Mouse (Mus musculus): ENCODE data around the gene Slc25a26. TPM values are rescaled to one million over a fixed set of nuclear protein-coding genes. Genes with fewer than 3 reads are reported as not detected.

Slc25a26 gene
- polyA plus RNA-seq, 1 experiment from 2014 or later = 11.6 TPM

DNA sequence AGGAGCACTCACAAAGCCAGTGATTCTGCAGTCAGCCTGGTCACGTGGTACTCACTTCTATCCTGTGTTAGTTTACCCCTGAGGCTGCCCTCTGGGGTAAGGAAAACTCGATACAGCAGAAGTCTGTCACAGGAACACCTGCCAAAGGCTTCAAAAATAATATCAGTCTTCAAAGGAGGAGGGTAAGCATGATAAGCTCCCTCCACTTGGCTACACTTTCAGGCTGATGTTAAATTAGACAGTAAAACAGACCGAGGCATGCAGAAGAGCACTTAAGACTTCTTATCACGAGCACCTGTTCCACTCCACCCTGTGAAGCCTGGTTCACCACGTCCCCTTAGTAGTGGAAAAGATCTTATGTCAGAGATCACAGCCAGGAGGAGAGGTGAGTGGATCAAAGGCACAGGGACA, 136.9 kb downstream of the Slc25a26 start:
- Histone ChIP-seq H3K4me2 (no peak overlapping the region), H3K9ac (no peak overlapping the region), H3K4me1 (replicated peaks) (peaks cover 44% of the 10 kb centered on the region), H3K27ac (ENCODE audit: poor library complexity, severe bottlenecking) (no peak overlapping the region), H3K27me3 (replicated peaks) (no peaks in the 10 kb centered on the region), H3K36me3 (no peaks in the 10 kb centered on the region), H3K9me3 (replicated peaks) (no peaks in the 10 kb centered on the region), H3K4me3 (no peak overlapping the region)
- 33% methylated on average over 5 of the region's 5 CpGs for WGBS
- no peak for ATAC-seq (ENCODE audit: insufficient number of reproducible peaks, low FRiP score)

DNA sequence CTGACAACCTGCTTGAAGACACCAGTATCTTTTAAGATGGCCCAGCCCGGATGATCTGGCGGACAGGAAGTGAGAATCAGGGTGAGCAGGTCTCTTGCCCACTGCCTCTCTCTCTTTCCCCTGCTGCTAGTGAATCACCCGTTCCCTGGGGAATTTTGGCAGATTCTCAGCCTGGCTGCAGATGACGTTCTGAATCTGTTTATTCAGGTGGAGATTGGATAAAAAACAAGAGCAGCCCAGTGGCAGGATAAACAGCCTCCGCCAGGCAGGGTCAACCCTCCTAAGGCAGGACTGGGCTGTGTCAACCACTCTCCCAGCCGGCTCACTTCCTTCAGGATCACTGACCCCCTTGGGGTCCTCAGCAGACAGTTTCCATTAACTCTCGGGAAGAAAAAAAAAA, 140.2 kb downstream of the Slc25a26 start:
- H3K9ac ChIP-seq = no peak overlapping the region
- H3K4me3 ChIP-seq = no peak overlapping the region
- H3K27me3 ChIP-seq (replicated peaks) = no peaks in the 10 kb centered on the region
- WGBS = 28% methylated on average over 7 of the region's 7 CpGs
- no peaks in the 10 kb centered on the region for H3K9me3 ChIP-seq (replicated peaks)
- H3K4me2 ChIP-seq = no peak overlapping the region
- no peaks in the 10 kb centered on the region for H3K36me3 ChIP-seq
- peak; percentile 78 for ATAC-seq (ENCODE audit: insufficient number of reproducible peaks, low FRiP score)
- no peak overlapping the region for H3K27ac ChIP-seq (ENCODE audit: poor library complexity, severe bottlenecking)
- H3K4me1 ChIP-seq (replicated peaks) = peaks cover 46% of the 10 kb centered on the region

GRCm38 (mm10) chr6:94642048-94642447, 141.9 kb downstream of the Slc25a26 start:
- ATAC-seq (ENCODE audit: insufficient number of reproducible peaks, low FRiP score) = no peak
- H3K4me2 ChIP-seq = no peak overlapping the region
- H3K9me3 ChIP-seq (replicated peaks) = no peaks in the 10 kb centered on the region
- no peak overlapping the region for H3K9ac ChIP-seq
- no peaks in the 10 kb centered on the region for H3K36me3 ChIP-seq
- H3K27ac ChIP-seq (ENCODE audit: poor library complexity, severe bottlenecking) = no peak overlapping the region
- no peaks in the 10 kb centered on the region for H3K27me3 ChIP-seq (replicated peaks)
- H3K4me1 ChIP-seq (replicated peaks) = peaks cover 48% of the 10 kb centered on the region
- 50% methylated on average over 1 of the region's 1 CpGs for WGBS
- no peak overlapping the region for H3K4me3 ChIP-seq

GRCm38 (mm10) chr6:94643989-94644388, 143.9 kb downstream of the Slc25a26 start:
- Histone ChIP-seq H3K36me3 (no peaks in the 10 kb centered on the region), H3K27me3 (replicated peaks) (no peaks in the 10 kb centered on the region), H3K4me2 (no peak overlapping the region), H3K9me3 (replicated peaks) (no peaks in the 10 kb centered on the region), H3K4me3 (no peak overlapping the region), H3K27ac (ENCODE audit: poor library complexity, severe bottlenecking) (no peak overlapping the region), H3K4me1 (replicated peaks) (peaks cover 57% of the 10 kb centered on the region), H3K9ac (no peak overlapping the region)
- ATAC-seq (ENCODE audit: insufficient number of reproducible peaks, low FRiP score) = no peak
- 68% methylated on average over 2 of the region's 2 CpGs for WGBS

- Histone ChIP-seq H3K27me3 (replicated peaks) (no peaks in the 10 kb centered on the region), H3K9me3 (replicated peaks) (no peaks in the 10 kb centered on the region), H3K36me3 (no peaks in the 10 kb centered on the region), H3K4me1 (replicated peaks) (peaks cover 63% of the 10 kb centered on the region), H3K9ac (no peak overlapping the region), H3K27ac (ENCODE audit: poor library complexity, severe bottlenecking) (no peak overlapping the region), H3K4me2 (no peak overlapping the region), H3K4me3 (no peak overlapping the region)
- 63% methylated on average over 3 of the region's 3 CpGs for WGBS
- ATAC-seq (ENCODE audit: insufficient number of reproducible peaks, low FRiP score) = no peak
These were observed 144.5 kb downstream of the Slc25a26 start for GRCm38 (mm10) chr6:94644641-94645040.

- Histone ChIP-seq H3K36me3 (no peaks in the 10 kb centered on the region), H3K9ac (no peak overlapping the region), H3K27me3 (replicated peaks) (no peaks in the 10 kb centered on the region), H3K4me3 (no peak overlapping the region), H3K27ac (ENCODE audit: poor library complexity, severe bottlenecking) (no peak overlapping the region), H3K9me3 (replicated peaks) (no peaks in the 10 kb centered on the region), H3K4me2 (no peak overlapping the region), H3K4me1 (replicated peaks) (peaks cover 61% of the 10 kb centered on the region)
- no peak for ATAC-seq (ENCODE audit: insufficient number of reproducible peaks, low FRiP score)
- WGBS = 35% methylated on average over 4 of the region's 4 CpGs
These were observed 145.6 kb downstream of the Slc25a26 start for GRCm38 (mm10) chr6:94645723-94646122.

GRCm38 (mm10) chr6:94646274-94646863, 146.2 kb downstream of the Slc25a26 start:
- Histone ChIP-seq H3K36me3 (no peaks in the 10 kb centered on the region), H3K4me1 (replicated peaks) (peaks cover 59% of the 10 kb centered on the region), H3K4me3 (no peak overlapping the region), H3K9ac (no peak overlapping the region), H3K27ac (ENCODE audit: poor library complexity, severe bottlenecking) (no peak overlapping the region), H3K9me3 (replicated peaks) (no peaks in the 10 kb centered on the region), H3K4me2 (no peak overlapping the region), H3K27me3 (replicated peaks) (no peaks in the 10 kb centered on the region)
- no peak for ATAC-seq (ENCODE audit: insufficient number of reproducible peaks, low FRiP score)
- WGBS = 62% methylated on average over 6 of the region's 6 CpGs

DNA sequence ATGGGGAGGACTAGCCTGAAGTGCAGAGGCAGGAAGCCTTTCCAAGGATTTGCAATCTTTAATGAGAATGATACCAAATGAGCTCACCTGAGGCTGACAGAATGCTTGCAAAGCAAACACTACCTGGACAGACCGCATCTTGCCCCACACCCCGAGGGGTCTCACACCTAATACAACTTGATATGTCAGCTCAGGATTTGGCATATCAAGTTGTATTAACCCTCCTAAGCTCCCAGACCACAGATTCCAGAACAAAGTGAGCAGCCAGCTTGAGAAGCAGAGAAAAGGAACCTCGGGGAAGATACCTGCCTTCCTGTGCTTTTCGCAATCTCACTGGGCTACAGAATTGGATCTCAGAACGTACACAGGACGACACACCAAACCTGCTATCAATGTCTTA, 146.8 kb downstream of the Slc25a26 start:
- H3K4me2 ChIP-seq = no peak overlapping the region
- H3K4me1 ChIP-seq (replicated peaks) = peaks cover 58% of the 10 kb centered on the region
- peaks cover 3% of the 10 kb centered on the region; the same call in 1 of the 2 replicates for H3K36me3 ChIP-seq
- no peaks in the 10 kb centered on the region for H3K9me3 ChIP-seq (replicated peaks)
- no peak overlapping the region for H3K9ac ChIP-seq
- ATAC-seq (ENCODE audit: insufficient number of reproducible peaks, low FRiP score) = no peak
- H3K27me3 ChIP-seq (replicated peaks) = no peaks in the 10 kb centered on the region
- WGBS = 64% methylated on average over 6 of the region's 6 CpGs
- no peak overlapping the region for H3K4me3 ChIP-seq
- H3K27ac ChIP-seq (ENCODE audit: poor library complexity, severe bottlenecking) = no peak overlapping the region; the same call in 1 of the 2 replicates

GRCm38 (mm10) chr6:94647574-94648430, 147.7 kb downstream of the Slc25a26 start:
- H3K4me2 ChIP-seq = peak overlapping the region; percentile 30
- 0 out of 2 replicates have a peak overlapping the region, but pooled peaks have one; percentile 29 for H3K9ac ChIP-seq
- peak; percentile 77 for ATAC-seq (ENCODE audit: insufficient number of reproducible peaks, low FRiP score)
- no peaks in the 10 kb centered on the region for H3K9me3 ChIP-seq (replicated peaks)
- H3K27ac ChIP-seq (ENCODE audit: poor library complexity, severe bottlenecking) = peak overlapping the region; percentile 82
- WGBS = 12% methylated on average over 10 of the region's 10 CpGs
- H3K4me3 ChIP-seq = no peak overlapping the region
- H3K4me1 ChIP-seq (replicated peaks) = peaks cover 51% of the 10 kb centered on the region
- H3K36me3 ChIP-seq = peaks cover 3% of the 10 kb centered on the region; the same call in 1 of the 2 replicates
- no peaks in the 10 kb centered on the region for H3K27me3 ChIP-seq (replicated peaks)

DNA sequence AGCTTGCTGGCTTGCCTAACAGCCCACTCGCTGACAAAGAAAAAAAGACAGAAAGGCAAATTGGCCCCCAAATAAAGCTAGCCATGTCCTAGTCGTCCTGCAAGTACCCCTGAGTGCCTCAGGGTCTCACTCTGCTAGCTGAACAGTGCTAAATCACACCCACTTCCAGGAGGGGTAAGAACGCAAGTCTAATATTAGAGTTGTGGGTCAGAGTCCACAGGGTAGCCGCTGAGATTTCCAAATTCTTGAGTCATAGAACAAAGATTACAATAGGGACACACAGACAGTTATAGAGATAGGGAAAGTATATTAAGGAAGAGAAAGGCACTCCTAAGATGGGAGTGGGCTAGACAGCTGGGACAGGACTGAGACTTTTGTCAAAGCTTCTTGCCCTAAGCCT, 148.4 kb downstream of the Slc25a26 start:
- H3K36me3 ChIP-seq = peaks cover 3% of the 10 kb centered on the region; the same call in 1 of the 2 replicates
- H3K27ac ChIP-seq (ENCODE audit: poor library complexity, severe bottlenecking) = peak overlapping the region; percentile 82
- 34% methylated on average over 4 of the region's 4 CpGs for WGBS
- peaks cover 55% of the 10 kb centered on the region for H3K4me1 ChIP-seq (replicated peaks)
- no peak overlapping the region for H3K4me3 ChIP-seq
- no peak for ATAC-seq (ENCODE audit: insufficient number of reproducible peaks, low FRiP score)
- H3K27me3 ChIP-seq (replicated peaks) = no peaks in the 10 kb centered on the region
- no peaks in the 10 kb centered on the region for H3K9me3 ChIP-seq (replicated peaks)
- H3K4me2 ChIP-seq = peak overlapping the region; percentile 30; the same call in 1 of the 2 replicates
- 0 out of 2 replicates have a peak overlapping the region, but pooled peaks have one; percentile 29 for H3K9ac ChIP-seq

DNA sequence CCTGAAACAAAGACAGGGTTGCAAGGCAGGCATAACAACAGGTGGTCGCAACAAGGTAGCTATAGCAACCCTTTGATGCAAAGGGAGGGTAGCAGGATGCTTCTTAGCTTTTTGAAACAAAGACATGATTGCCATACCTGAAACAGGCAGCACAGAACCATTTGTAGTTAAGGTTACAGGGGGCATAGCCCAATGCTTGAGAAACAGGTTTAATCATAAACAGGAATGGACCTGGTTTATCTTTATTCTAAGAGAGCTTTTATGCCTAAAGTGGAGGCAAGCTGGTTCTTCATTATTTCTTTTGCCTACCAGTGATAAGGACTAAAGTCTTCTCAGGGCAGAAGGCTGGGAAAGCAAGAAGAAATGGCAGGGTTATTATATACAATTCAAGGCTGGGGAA, 149.5 kb downstream of the Slc25a26 start:
- H3K36me3 ChIP-seq = peaks cover 3% of the 10 kb centered on the region; the same call in 1 of the 2 replicates
- H3K4me2 ChIP-seq = no peak overlapping the region
- H3K4me3 ChIP-seq = no peak overlapping the region
- WGBS = 61% methylated on average over 1 of the region's 1 CpGs
- peaks cover 51% of the 10 kb centered on the region for H3K4me1 ChIP-seq (replicated peaks)
- no peaks in the 10 kb centered on the region for H3K27me3 ChIP-seq (replicated peaks)
- ATAC-seq (ENCODE audit: insufficient number of reproducible peaks, low FRiP score) = no peak
- no peak overlapping the region for H3K27ac ChIP-seq (ENCODE audit: poor library complexity, severe bottlenecking)
- no peaks in the 10 kb centered on the region for H3K9me3 ChIP-seq (replicated peaks)
- H3K9ac ChIP-seq = no peak overlapping the region

All from heart, embryonic 12.5 days (tissue).